Mouse (Mus musculus): ENCODE measurements around the gene Ywhag.
A peak's percentile ranks its signal among the peaks of the same experiment; 100 is the strongest.

The Ywhag gene

GRCm38 (mm10) chr5:135934481-135935175 is at the start of gene Ywhag:
Gene Ywhag (minus strand): TSS chr5:135934616.
- DNase-seq (ENCODE audit: low read depth, low spot score) = peak; percentile 98

- peak; percentile 37 for DNase-seq (ENCODE audit: low read depth, low spot score)
Observed at GRCm38 (mm10) chr5:135982398-135982797, 48.0 kb upstream of the Ywhag start.

- DNase-seq (ENCODE audit: low read depth, low spot score) = no peak
Observed at GRCm38 (mm10) chr5:135979904-135980303, 45.5 kb upstream of the Ywhag start, which contains the start of gene Zp3. Gene Zp3 (plus strand): TSS chr5:135980099.

GRCm38 (mm10) chr5:135979381-135979780 is 45.0 kb upstream of the Ywhag start:
- DNase-seq (ENCODE audit: low read depth, low spot score) = no peak

- DNase-seq (ENCODE audit: low read depth, low spot score) = no peak
Observed at GRCm38 (mm10) chr5:135975893-135976668, 41.7 kb upstream of the Ywhag start.

GRCm38 (mm10) chr5:135974365-135974764 is 39.9 kb upstream of the Ywhag start, which contains the start of gene Ssc4d:
Gene Ssc4d (minus strand): TSS chr5:135974531.
- no peak for DNase-seq (ENCODE audit: low read depth, low spot score)

- DNase-seq (ENCODE audit: low read depth, low spot score) = no peak
Observed at GRCm38 (mm10) chr5:135971876-135972275, 37.5 kb upstream of the Ywhag start.

GRCm38 (mm10) chr5:135970247-135970646 is 35.8 kb upstream of the Ywhag start:
- no peak for DNase-seq (ENCODE audit: low read depth, low spot score)

GRCm38 (mm10) chr5:135968781-135969180 is 34.4 kb upstream of the Ywhag start:
- peak; percentile 70 for DNase-seq (ENCODE audit: low read depth, low spot score)

- peak; percentile 43 for DNase-seq (ENCODE audit: low read depth, low spot score)
Observed at GRCm38 (mm10) chr5:135966866-135967265, 32.5 kb upstream of the Ywhag start.

- no peak for DNase-seq (ENCODE audit: low read depth, low spot score)
Observed at GRCm38 (mm10) chr5:135965501-135965930, 31.1 kb upstream of the Ywhag start.

- no peak for DNase-seq (ENCODE audit: low read depth, low spot score)
Observed at GRCm38 (mm10) chr5:135963280-135963627, 28.8 kb upstream of the Ywhag start.

- peak; percentile 100 for DNase-seq (ENCODE audit: low read depth, low spot score)
Observed at GRCm38 (mm10) chr5:135962492-135963279, 28.3 kb upstream of the Ywhag start.

- DNase-seq (ENCODE audit: low read depth, low spot score) = no peak
Observed at GRCm38 (mm10) chr5:135962125-135962491, 27.7 kb upstream of the Ywhag start.

- no peak for DNase-seq (ENCODE audit: low read depth, low spot score)
Observed at GRCm38 (mm10) chr5:135960909-135961635, 26.7 kb upstream of the Ywhag start.

- no peak for DNase-seq (ENCODE audit: low read depth, low spot score)
Observed at GRCm38 (mm10) chr5:135959911-135960310, 25.5 kb upstream of the Ywhag start.

- DNase-seq (ENCODE audit: low read depth, low spot score) = no peak
Observed at GRCm38 (mm10) chr5:135958367-135958766, 24.0 kb upstream of the Ywhag start.

- peak; percentile 99 for DNase-seq (ENCODE audit: low read depth, low spot score)
Observed at GRCm38 (mm10) chr5:135957207-135957974, 23.0 kb upstream of the Ywhag start.

- DNase-seq (ENCODE audit: low read depth, low spot score) = peak; percentile 41
Observed at GRCm38 (mm10) chr5:135956300-135957206, 22.1 kb upstream of the Ywhag start.

- DNase-seq (ENCODE audit: low read depth, low spot score) = no peak
Observed at GRCm38 (mm10) chr5:135952830-135953229, 18.4 kb upstream of the Ywhag start.
